In the genomic region with DNA sequence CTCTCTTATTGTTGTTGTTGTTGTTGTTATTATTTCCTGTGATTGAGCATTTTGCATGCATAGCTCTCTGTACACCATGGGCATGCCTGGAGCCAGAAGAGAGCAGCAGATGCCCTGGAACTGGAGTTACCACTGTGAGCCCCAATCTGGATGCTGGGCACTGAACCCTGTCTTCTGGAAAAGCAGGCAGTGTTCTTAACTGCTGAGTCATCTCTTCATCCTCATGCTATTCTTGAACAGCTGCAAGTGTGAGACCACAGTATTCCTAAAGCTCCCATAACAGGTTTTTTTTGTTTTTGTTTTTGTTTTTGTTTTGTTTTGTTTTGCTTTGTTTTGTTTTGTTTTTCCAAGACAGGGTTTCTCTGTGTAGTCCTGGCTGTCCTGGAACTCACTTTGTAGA, we compare ENCODE assay signal across 28 mouse cellular contexts. TPM values are rescaled to one million over a fixed set of nuclear protein-coding genes. Genes with fewer than 3 reads are reported as not detected.
DNase-seq lines count a peak whose midpoint lies in the region; ATAC-seq and TF ChIP-seq lines count a peak whose summit lies in the region.
"Had no signal": no experiment of that assay in that cellular context is flagged by ENCODE, and none has a peak within 500 bp of the region (broad histone marks: within the 10 kb centered on the region; RNA-seq: fewer than 3 reads in every experiment).

No protein-coding gene starts in this region.

- no peaks in the 10 kb centered on the region for H3K27me3 ChIP-seq in kidney, adult 2 months (replicated peaks; ENCODE audit: control insufficient read depth, insufficient read depth, low read length)
- no peaks in the 10 kb centered on the region for H3K27me3 ChIP-seq in liver, embryonic 11.5 days (replicated peaks; ENCODE audit: control insufficient read depth, insufficient read depth, low read length)
- H3K27me3 ChIP-seq: embryonic facial prominence, embryonic 13.5 days; forebrain, embryonic 13.5 days; heart, embryonic 13.5 days; Patski had no signal

- intact Hi-C loops in gastrocnemius, adult 2 months (cut with DNase I) = loop anchor here (2.0 kb wide), 1 partner anchor 17 kb away; the partner anchor contains the start of genes Gm20390 and Nme1

- peaks cover 16% of the 10 kb centered on the region for H3K4me1 ChIP-seq in kidney, adult 2 months (ENCODE audit: control insufficient read depth, insufficient read depth, low read length)
- peaks cover 14% of the 10 kb centered on the region; the same call in 1 of the 2 replicates for H3K4me1 ChIP-seq in liver, embryonic 11.5 days (replicated peaks; ENCODE audit: control insufficient read depth, insufficient read depth, low read length)
- H3K4me1 ChIP-seq: embryonic facial prominence, embryonic 10.5 days; embryonic facial prominence, embryonic 13.5 days; forebrain, embryonic 10.5 days; forebrain, embryonic 13.5 days had no signal

- H3K9ac ChIP-seq in liver, embryonic 11.5 days (ENCODE audit: low read depth, low read length) = no peak overlapping the region
- H3K9ac ChIP-seq: embryonic facial prominence, embryonic 13.5 days; forebrain, embryonic 13.5 days; hindbrain, embryonic 14.5 days had no signal

- no peak for TF ChIP-seq CTCF in gastrocnemius, adult 2 months (IDR thresholded peaks at IDR 0.05)
- no peak for TF ChIP-seq CTCF in kidney, adult 2 months (conservative IDR thresholded peaks at IDR 0.05; ENCODE audit: insufficient read depth, insufficient read length, low read depth, low read length)

- TF ChIP-seq POLR2A in kidney, adult 2 months (IDR thresholded peaks at IDR 0.05; ENCODE audit: low read depth, low read length) = no peak

- H3K4me2 ChIP-seq in liver, embryonic 11.5 days = no peak overlapping the region
- H3K4me2 ChIP-seq: embryonic facial prominence, embryonic 13.5 days; forebrain, embryonic 13.5 days; heart, embryonic 13.5 days; hindbrain, embryonic 14.5 days had no signal

- no peak for DNase-seq in gastrocnemius, adult 2 months
- DNase-seq in gastrocnemius, postnatal 10 days = no peak
- peak; percentile 22 for DNase-seq in kidney, adult 2 months
- no peak for DNase-seq in kidney, postnatal 14 days
- DNase-seq in brain, adult 2 months (ENCODE audit: low read depth, low spot score) = peak; percentile 16
- no peak for DNase-seq in liver, embryonic 11.5 days (ENCODE audit: low spot score)
- DNase-seq in lung, postnatal 14 days = no peak
- DNase-seq: adrenal gland, postnatal 14 days; cerebellum, adult 11-12 months; cerebellum, adult 8-10 months; cerebellum, postnatal 10 days; cerebellum, postnatal 36 days; embryo, embryonic 11 days; gastrocnemius, postnatal 25 days; heart, postnatal 14 days; heart, postnatal 4 days had no signal

- ATAC-seq in liver, embryonic 11.5 days (replicated peaks; ENCODE audit: low FRiP score) = no peak
- ATAC-seq: forebrain, embryonic 13.5 days; forebrain, embryonic 16.5 days; hindbrain, postnatal 0 days; inflammation-experienced regulatory T-cells, adult 6 months; intestine, embryonic 16.5 days; Patski had no signal

- H3K4me3 ChIP-seq in gastrocnemius, adult 2 months = no peak overlapping the region
- H3K4me3 ChIP-seq in kidney, adult 2 months (ENCODE audit: insufficient read depth, low read depth, low read length) = no peak overlapping the region
- no peak overlapping the region for H3K4me3 ChIP-seq in liver, embryonic 11.5 days (ENCODE audit: low read depth, low read length)
- H3K4me3 ChIP-seq: embryonic facial prominence, embryonic 10.5 days; embryonic facial prominence, embryonic 13.5 days; erythroblast, embryonic 14.5 days; forebrain, embryonic 10.5 days; forebrain, embryonic 13.5 days; heart, embryonic 13.5 days had no signal

- H3K36me3 ChIP-seq in kidney, adult 2 months (ENCODE audit: control insufficient read depth, insufficient read depth, low read length) = no peaks in the 10 kb centered on the region
- H3K36me3 ChIP-seq in liver, embryonic 11.5 days (ENCODE audit: control insufficient read depth, insufficient read depth, low read length) = no peaks in the 10 kb centered on the region
- H3K36me3 ChIP-seq: embryonic facial prominence, embryonic 10.5 days; embryonic facial prominence, embryonic 13.5 days; forebrain, embryonic 10.5 days; heart, embryonic 13.5 days had no signal

- H3K9me3 ChIP-seq in liver, embryonic 11.5 days (ENCODE audit: control insufficient read depth, low read length) = no peaks in the 10 kb centered on the region
- H3K9me3 ChIP-seq: embryonic facial prominence, embryonic 10.5 days; embryonic facial prominence, embryonic 13.5 days; forebrain, embryonic 10.5 days; forebrain, embryonic 13.5 days; heart, embryonic 13.5 days had no signal

- peak overlapping the region; percentile 94 for H3K27ac ChIP-seq in gastrocnemius, adult 2 months
- H3K27ac ChIP-seq in kidney, adult 2 months (ENCODE audit: insufficient read depth, low read depth, low read length) = no peak overlapping the region
- H3K27ac ChIP-seq in liver, embryonic 11.5 days (ENCODE audit: low read depth, low read length) = no peak overlapping the region
- H3K27ac ChIP-seq: embryonic facial prominence, embryonic 10.5 days; embryonic facial prominence, embryonic 13.5 days; forebrain, embryonic 10.5 days; forebrain, embryonic 13.5 days; hindbrain, embryonic 14.5 days; hindbrain, postnatal 0 days had no signal

RNA-seq across cellular contexts. Expression of gene Spag9, which starts 9.6 kb away (rescaled TPM):
- total RNA-seq in gastrocnemius, adult 2 months (2021) = 100 to 1,000 TPM; 154 to 161 TPM
- total RNA-seq in gastrocnemius, postnatal 10 days (2021) = 100 to 1,000 TPM; 121 to 130 TPM
- polyA plus RNA-seq in kidney, adult 2 months (2012; rRNA removed) = 19.1 and 24.6 TPM in 2 replicates
- 19.5 and 24.6 TPM in 2 replicates for polyA plus RNA-seq in liver, embryonic 11.5 days (2014; fragmentation: Nextera tagmentation; extraction: Ambion mirVana)

RNA-seq across cellular contexts. Expression of gene Nme1, which starts 18.0 kb away (rescaled TPM):
- total RNA-seq in gastrocnemius, adult 2 months (2021) = 10 to 100 TPM; 13.0 to 22.7 TPM
- 10 to 100 TPM; 22.9 to 23.3 TPM for total RNA-seq in gastrocnemius, postnatal 10 days (2021)
- 158 and 178 TPM in 2 replicates for polyA plus RNA-seq in kidney, adult 2 months (2012; rRNA removed)
- polyA plus RNA-seq in liver, embryonic 11.5 days (2014; fragmentation: Nextera tagmentation; extraction: Ambion mirVana) = 315 and 317 TPM in 2 replicates

RNA-seq across cellular contexts. Expression of gene Gm20390, which starts 18.2 kb away (rescaled TPM):
- 10 to 100 TPM in 1 of 2 experiments, 1 to 10 TPM in 1; 2.8 to 13.0 TPM for total RNA-seq in gastrocnemius, adult 2 months (2021)
- 10 to 100 TPM; 30.2 to 31.3 TPM for total RNA-seq in gastrocnemius, postnatal 10 days (2021)
- 45.1 and 88.3 TPM in 2 replicates for polyA plus RNA-seq in kidney, adult 2 months (2012; rRNA removed)
- 393 TPM in 2 replicates for polyA plus RNA-seq in liver, embryonic 11.5 days (2014; fragmentation: Nextera tagmentation; extraction: Ambion mirVana)

RNA-seq across cellular contexts. Expression of gene Nme2, which starts 30.2 kb away (rescaled TPM):
- total RNA-seq in gastrocnemius, adult 2 months (2021) = 100 to 1,000 TPM; 611 to 700 TPM
- total RNA-seq in gastrocnemius, postnatal 10 days (2021) = 100 to 1,000 TPM; 511 to 591 TPM
- 380 and 386 TPM in 2 replicates for polyA plus RNA-seq in kidney, adult 2 months (2012; rRNA removed)
- polyA plus RNA-seq in liver, embryonic 11.5 days (2014; fragmentation: Nextera tagmentation; extraction: Ambion mirVana) = 112 and 142 TPM in 2 replicates

Comparison
In these comparisons a context has a peak if more than half of its experiments do, and no peak if none do; other contexts are left out.
1. DNase-seq: peak in kidney, adult 2 months (single experiment) and brain, adult 2 months (single experiment); none in gastrocnemius, adult 2 months (single experiment), gastrocnemius, postnatal 10 days (single experiment), kidney, postnatal 14 days (single experiment), liver, embryonic 11.5 days (single experiment) and lung, postnatal 14 days (single experiment).